ENCODE assay signal across 15 mouse cellular contexts in the genomic region with DNA sequence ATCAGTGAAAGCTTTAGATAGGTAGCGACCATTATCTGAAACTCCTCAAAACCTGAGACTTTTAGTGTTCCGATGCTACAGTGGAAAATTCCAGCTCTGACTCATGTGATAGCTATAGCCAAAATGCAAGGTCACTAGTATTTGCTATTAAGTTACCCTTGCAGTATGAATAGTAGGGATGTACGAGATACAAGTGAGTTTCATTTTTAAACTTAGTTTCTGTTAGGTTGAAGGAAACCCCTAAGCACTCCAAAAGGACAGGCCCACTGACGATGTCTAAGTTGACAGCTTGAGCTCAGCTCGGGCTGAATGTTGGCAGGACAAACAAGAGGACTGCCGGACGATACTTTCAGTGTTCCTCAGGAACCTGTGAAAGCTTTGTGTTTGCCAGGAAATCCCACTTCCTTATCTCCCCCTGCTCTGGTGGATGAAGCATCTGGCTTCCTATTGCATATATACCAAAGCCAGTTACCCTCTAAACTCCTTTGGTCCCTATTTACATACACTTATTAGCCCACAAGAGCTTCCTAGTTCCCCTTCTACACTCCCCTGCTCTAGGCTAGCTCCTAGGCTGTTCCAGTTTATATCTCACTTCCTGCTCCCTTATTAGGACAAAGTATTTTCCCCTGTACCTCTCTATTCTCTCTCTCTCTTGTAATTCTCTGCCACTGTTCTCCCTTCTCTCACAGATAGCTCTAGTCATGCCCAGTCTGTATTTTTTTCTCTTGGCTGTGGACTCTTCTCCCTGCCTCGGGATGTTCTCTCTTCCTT. TPM values are rescaled to one million over a fixed set of nuclear protein-coding genes. Genes with fewer than 3 reads are reported as not detected.
DNase-seq lines count a peak whose midpoint lies in the region; ATAC-seq lines count a peak whose summit lies in the region.
"Had no signal": no experiment of that assay in that cellular context is flagged by ENCODE, and none has a peak within 500 bp of the region (broad histone marks: within the 10 kb centered on the region; RNA-seq: fewer than 3 reads in every experiment).

No protein-coding gene starts in this region.

- no peaks in the 10 kb centered on the region for H3K27me3 ChIP-seq in kidney, embryonic 16.5 days (ENCODE audit: insufficient read depth, low read length)
- no peaks in the 10 kb centered on the region for H3K27me3 ChIP-seq in heart, embryonic 14.5 days (ENCODE audit: control insufficient read depth, insufficient read depth, low read length)
- H3K27me3 ChIP-seq: forebrain, embryonic 12.5 days; hindbrain, embryonic 15.5 days; limb, embryonic 13.5 days had no signal

- WGBS in kidney, embryonic 16.5 days, result 65% methylated on average over 8 of the region's 8 CpGs
- 25% methylated on average over 8 of the region's 8 CpGs for WGBS in heart, embryonic 14.5 days

- no peak overlapping the region for H3K4me3 ChIP-seq in kidney, embryonic 16.5 days (ENCODE audit: low read length)
- no peak overlapping the region for H3K4me3 ChIP-seq in heart, embryonic 14.5 days (ENCODE audit: control insufficient read depth in 1 of 2, insufficient read depth in 1 of 2, low read depth in 1 of 2, low read length in 2 of 2)
- H3K4me3 ChIP-seq: forebrain, embryonic 12.5 days; hindbrain, embryonic 15.5 days; limb, embryonic 13.5 days had no signal

- no peaks in the 10 kb centered on the region for H3K9me3 ChIP-seq in kidney, embryonic 16.5 days (ENCODE audit: low read length)
- H3K9me3 ChIP-seq in heart, embryonic 14.5 days (ENCODE audit: control insufficient read depth, low read length), result no peaks in the 10 kb centered on the region
- H3K9me3 ChIP-seq: forebrain, embryonic 12.5 days; hindbrain, embryonic 15.5 days; limb, embryonic 13.5 days had no signal

- DNase-seq in kidney, postnatal 25 days, result no peak
- peak; percentile 16 for DNase-seq in MEL-GATA-1-ER (ENCODE audit: extremely low read depth, low read depth)
- no peak for DNase-seq in left cerebral cortex, postnatal 4 days
- DNase-seq in frontal cortex, postnatal 36 days (ENCODE audit: low spot score in 2 of 2), result no peak
- no peak for DNase-seq in embryo, embryonic 10.5 days (ENCODE audit: low spot score)
- DNase-seq: right cerebral cortex, postnatal 14 days; thymus, postnatal 36 days had no signal

- no peaks in the 10 kb centered on the region for H3K4me1 ChIP-seq in kidney, embryonic 16.5 days (ENCODE audit: insufficient read depth, low read length)
- peaks cover 2 to 17% of the 10 kb centered on the region in 2 experiments for H3K4me1 ChIP-seq in heart, embryonic 14.5 days (ENCODE audit: control insufficient read depth in 2 of 2, insufficient read depth in 2 of 2, low read length in 2 of 2)
- H3K4me1 ChIP-seq: forebrain, embryonic 12.5 days; hindbrain, embryonic 15.5 days; limb, embryonic 13.5 days had no signal

- peak overlapping the region; percentile 24; the same call in 1 of the 2 replicates for H3K27ac ChIP-seq in kidney, embryonic 16.5 days (ENCODE audit: low read length)
- peak overlapping the region; percentile 29 to 50 for H3K27ac ChIP-seq in heart, embryonic 14.5 days (replicated peaks in 1 of 2; ENCODE audit: control insufficient read depth in 1 of 2, insufficient read depth in 1 of 2, low read depth in 2 of 2, low read length in 2 of 2)
- H3K27ac ChIP-seq: forebrain, embryonic 12.5 days; hindbrain, embryonic 15.5 days; limb, embryonic 13.5 days had no signal

- H3K9ac ChIP-seq in kidney, embryonic 16.5 days (replicated peaks; ENCODE audit: low read length), result no peak overlapping the region
- H3K9ac ChIP-seq in heart, embryonic 14.5 days (ENCODE audit: low read length), result no peak overlapping the region
- H3K9ac ChIP-seq: forebrain, embryonic 12.5 days; hindbrain, embryonic 15.5 days; limb, embryonic 13.5 days had no signal

- ATAC-seq in kidney, embryonic 16.5 days (ENCODE audit: low FRiP score, low TSS enrichment), result no peak
- ATAC-seq in heart, embryonic 14.5 days (ENCODE audit: insufficient number of reproducible peaks, insufficient read depth, low FRiP score, low read depth), result peak; percentile 26; the same call in 1 of the 2 replicates
- ATAC-seq in megakaryocyte progenitor cell, adult 5-6 weeks (replicated peaks; ENCODE audit: poor library complexity), result peak; percentile 95

- no peaks in the 10 kb centered on the region for H3K36me3 ChIP-seq in kidney, embryonic 16.5 days (ENCODE audit: insufficient read depth, low read length)
- no peaks in the 10 kb centered on the region for H3K36me3 ChIP-seq in heart, embryonic 14.5 days (ENCODE audit: control insufficient read depth, insufficient read depth, low read length)
- H3K36me3 ChIP-seq: forebrain, embryonic 12.5 days; hindbrain, embryonic 15.5 days; limb, embryonic 13.5 days had no signal

- no peak overlapping the region for H3K4me2 ChIP-seq in kidney, embryonic 16.5 days (replicated peaks; ENCODE audit: low read depth, low read length)
- H3K4me2 ChIP-seq in heart, embryonic 14.5 days (ENCODE audit: low read length), result peak overlapping the region; percentile 40
- H3K4me2 ChIP-seq: forebrain, embryonic 12.5 days; hindbrain, embryonic 15.5 days; limb, embryonic 13.5 days had no signal

- intact Hi-C loops in left cerebral cortex, postnatal 4 days (cut with DNase I), result no loop called here

RNA-seq across cellular contexts. Expression of a gene that starts 8.0 kb away (rescaled TPM):
- polyA plus RNA-seq in kidney, embryonic 16.5 days (2015; fragmentation: Nextera tagmentation; extraction: Ambion mirVana), result not detected in 2 replicates
- 0.32 TPM in 1 of 2 replicates, not detected in the other for polyA plus RNA-seq in heart, embryonic 14.5 days (2014; fragmentation: Nextera tagmentation; extraction: Ambion mirVana)
- total RNA-seq in megakaryocyte progenitor cell, adult 5-6 weeks (2015), result not detected in 2 replicates
- total RNA-seq in megakaryocyte progenitor cell, adult 5-6 weeks (2017), result not detected in 2 replicates
- total RNA-seq in left cerebral cortex, postnatal 4 days (2021), result not detected
- total RNA-seq: ES-E14 had no signal
- polyA plus RNA-seq: forebrain, embryonic 12.5 days; hindbrain, embryonic 15.5 days; limb, embryonic 13.5 days had no signal

RNA-seq across cellular contexts. Expression of a gene that starts 18.7 kb away (rescaled TPM):
- polyA plus RNA-seq in kidney, embryonic 16.5 days (2015; fragmentation: Nextera tagmentation; extraction: Ambion mirVana), result 421 and 479 TPM in 2 replicates
- polyA plus RNA-seq in heart, embryonic 14.5 days (2014; fragmentation: Nextera tagmentation; extraction: Ambion mirVana), result 901 and 992 TPM in 2 replicates
- total RNA-seq in megakaryocyte progenitor cell, adult 5-6 weeks (2015), result 423 and 485 TPM in 2 replicates
- 377 and 496 TPM in 2 replicates for total RNA-seq in megakaryocyte progenitor cell, adult 5-6 weeks (2017)
- 100 to 1,000 TPM; 792 to 798 TPM for total RNA-seq in left cerebral cortex, postnatal 4 days (2021)

RNA-seq across cellular contexts. Expression of a gene that starts 21.9 kb away (rescaled TPM):
- polyA plus RNA-seq in kidney, embryonic 16.5 days (2015; fragmentation: Nextera tagmentation; extraction: Ambion mirVana), result 0.97 TPM in 1 of 2 replicates, not detected in the other
- polyA plus RNA-seq in heart, embryonic 14.5 days (2014; fragmentation: Nextera tagmentation; extraction: Ambion mirVana), result 3.0 and 6.8 TPM in 2 replicates
- not detected in 2 replicates for total RNA-seq in megakaryocyte progenitor cell, adult 5-6 weeks (2015)
- total RNA-seq in megakaryocyte progenitor cell, adult 5-6 weeks (2017), result not detected in 2 replicates
- total RNA-seq in left cerebral cortex, postnatal 4 days (2021), result not detected
- total RNA-seq: ES-E14 had no signal
- polyA plus RNA-seq: forebrain, embryonic 12.5 days; hindbrain, embryonic 15.5 days; large intestine, adult 2 months; limb, embryonic 13.5 days had no signal

RNA-seq across cellular contexts. Expression of a gene that starts 36.9 kb away (rescaled TPM):
- not detected in 2 replicates for polyA plus RNA-seq in kidney, embryonic 16.5 days (2015; fragmentation: Nextera tagmentation; extraction: Ambion mirVana)
- polyA plus RNA-seq in heart, embryonic 14.5 days (2014; fragmentation: Nextera tagmentation; extraction: Ambion mirVana), result not detected in 2 replicates
- not detected in 2 replicates for total RNA-seq in megakaryocyte progenitor cell, adult 5-6 weeks (2015)
- not detected in 2 replicates for total RNA-seq in megakaryocyte progenitor cell, adult 5-6 weeks (2017)
- under 1 TPM in 1 of 2 experiments, not detected in 1; 0.52 TPM for total RNA-seq in left cerebral cortex, postnatal 4 days (2021)
- total RNA-seq: ES-E14 had no signal
- polyA plus RNA-seq: forebrain, embryonic 12.5 days; hindbrain, embryonic 15.5 days; large intestine, adult 2 months; limb, embryonic 13.5 days had no signal

RNA-seq across cellular contexts. Expression of a gene that starts 58.2 kb away (rescaled TPM):
- 0.40 and 1.2 TPM in 2 replicates for polyA plus RNA-seq in kidney, embryonic 16.5 days (2015; fragmentation: Nextera tagmentation; extraction: Ambion mirVana)
- polyA plus RNA-seq in heart, embryonic 14.5 days (2014; fragmentation: Nextera tagmentation; extraction: Ambion mirVana), result not detected in 2 replicates
- total RNA-seq in megakaryocyte progenitor cell, adult 5-6 weeks (2015), result not detected in 2 replicates
- total RNA-seq in megakaryocyte progenitor cell, adult 5-6 weeks (2017), result not detected in 2 replicates
- total RNA-seq in left cerebral cortex, postnatal 4 days (2021), result not detected
- total RNA-seq: ES-E14 had no signal
- polyA plus RNA-seq: forebrain, embryonic 12.5 days; hindbrain, embryonic 15.5 days; large intestine, adult 2 months; limb, embryonic 13.5 days had no signal
